Mouse (Mus musculus) MEL (cell line): ENCODE data around the gene Vpreb2. TPM values are rescaled to one million over a fixed set of nuclear protein-coding genes. Genes with fewer than 3 reads are reported as not detected.

Source experiments
- DNase-seq: peaks from one replicate; pipeline ENCODE4 v3.0.0; 2011; ENCODE audit warnings: low read depth, low spot score
- H3K27ac ChIP-seq: 2 replicates; pipeline ENCODE4 v1.5.1; 2012; ENCODE audit warnings: low read depth, mild to moderate bottlenecking, control low read depth, low read length, moderate library complexity; ENCODE audit not compliant: control insufficient read depth
- H3K27me3 ChIP-seq, 2 experiments: fragments of 150-350 bp in 1 of 2; sonication (generic) in 1 of 2; 2 replicates each; pipeline ENCODE4 v1.6.1; 2012; ENCODE audit warnings: low read length in 2 of 2, mild to moderate bottlenecking in 2 of 2, improper control_type of control experiment in 1 of 2, moderate library complexity in 1 of 2; ENCODE audit not compliant: insufficient read depth in 2 of 2, control insufficient read depth in 1 of 2
- H3K36me3 ChIP-seq, 2 experiments: 2 replicates each; pipeline ENCODE4 v1.6.1; 2012 to 2014; ENCODE audit warnings: low read length in 2 of 2, improper control_type of control experiment in 1 of 2, inconsistent platforms in 1 of 2, mild to moderate bottlenecking in 1 of 2; ENCODE audit not compliant: insufficient read depth in 2 of 2, control insufficient read depth in 1 of 2
- H3K4me1 ChIP-seq, 2 experiments: fragments of 150-350 bp in 1 of 2; sonication (generic) in 1 of 2; 2 replicates each; pipeline ENCODE4 v1.6.1; 2012; ENCODE audit warnings: low read length in 2 of 2, improper control_type of control experiment in 1 of 2, mild to moderate bottlenecking in 1 of 2; ENCODE audit not compliant: insufficient read depth in 2 of 2, control insufficient read depth in 1 of 2
- H3K4me3 ChIP-seq, 2 experiments: fragments of 150-350 bp in 1 of 2; sonication (generic) in 1 of 2; 2 replicates each; pipeline ENCODE4 v1.5.1; 2012; ENCODE audit warnings: low read depth in 2 of 2, low read length in 2 of 2, mild to moderate bottlenecking in 2 of 2, moderate library complexity in 2 of 2, control low read depth in 1 of 2, improper control_type of control experiment in 1 of 2; ENCODE audit not compliant: control insufficient read depth in 1 of 2, insufficient read depth in 1 of 2
- H3K79me2 ChIP-seq: 2 replicates; pipeline ENCODE4 v1.6.1; 2012; ENCODE audit warnings: mild to moderate bottlenecking, low read length, moderate library complexity; ENCODE audit not compliant: control insufficient read depth, poor library complexity, insufficient read depth
- H3K9ac ChIP-seq: 2 replicates; pipeline ENCODE4 v1.6.1; 2012; ENCODE audit warnings: low read depth, mild to moderate bottlenecking, control low read depth, low read length, moderate library complexity; ENCODE audit not compliant: control insufficient read depth, poor library complexity, severe bottlenecking
- H3K9me3 ChIP-seq: fragments of 150-350 bp; sonication (generic); replicated peaks from 2 replicates; pipeline ENCODE4 v1.6.1; 2012; ENCODE audit warnings: mild to moderate bottlenecking, low read length, improper control_type of control experiment, moderate library complexity; ENCODE audit not compliant: insufficient read depth
- BHLHE40 ChIP-seq: IDR thresholded peaks from 2 replicates; pipeline ENCODE4 v1.6.1; 2012; ENCODE audit warnings: low read depth, mild to moderate bottlenecking, inconsistent platforms, low read length, improper control_type of control experiment, borderline replicate concordance
- ETS1 ChIP-seq: IDR thresholded peaks from 2 replicates; pipeline ENCODE4 v1.6.1; 2012; ENCODE audit warnings: low read depth, mild to moderate bottlenecking, inconsistent platforms, low read length, improper control_type of control experiment, moderate library complexity
- GABPA ChIP-seq: IDR thresholded peaks from 2 replicates; pipeline ENCODE4 v1.6.1; 2012; ENCODE audit warnings: low read depth, mild to moderate bottlenecking, inconsistent platforms, low read length, improper control_type of control experiment, moderate library complexity
- GATA1 ChIP-seq: IDR thresholded peaks from 2 replicates; pipeline ENCODE4 v1.6.1; 2011; ENCODE audit warnings: low read depth, low read length, improper control_type of control experiment
- JUND ChIP-seq: IDR thresholded peaks from 2 replicates; pipeline ENCODE4 v1.6.1; 2011; ENCODE audit warnings: low read depth, mild to moderate bottlenecking, improper control_type of control experiment, low read length
- MAX ChIP-seq: IDR thresholded peaks from 2 replicates; pipeline ENCODE4 v1.6.1; 2011; ENCODE audit warnings: low read length, improper control_type of control experiment
- MAZ ChIP-seq: IDR thresholded peaks from 2 replicates; pipeline ENCODE4 v1.6.1; 2012; ENCODE audit warnings: low read depth, mild to moderate bottlenecking, inconsistent platforms, low read length, improper control_type of control experiment
- MXI1 ChIP-seq: IDR thresholded peaks from 2 replicates; pipeline ENCODE4 v1.6.1; 2011; ENCODE audit warnings: mild to moderate bottlenecking, low read depth, low read length, improper control_type of control experiment
- MYB ChIP-seq: IDR thresholded peaks from 2 replicates; pipeline ENCODE4 v1.6.1; 2011; ENCODE audit warnings: mild to moderate bottlenecking, low read depth, low read length, improper control_type of control experiment
- MYC ChIP-seq: IDR thresholded peaks from 2 replicates; pipeline ENCODE4 v1.6.1; 2011; ENCODE audit warnings: low read depth, mild to moderate bottlenecking, low read length, improper control_type of control experiment, moderate library complexity
- NELFE ChIP-seq: IDR thresholded peaks from 2 replicates; pipeline ENCODE4 v1.6.1; 2011; ENCODE audit warnings: low read depth, low read length, improper control_type of control experiment
- POLR2A ChIP-seq, 2 experiments: IDR thresholded peaks; 2 replicates each; pipeline ENCODE4 v1.6.1; 2011 to 2012; ENCODE audit warnings: low read length in 2 of 2, mild to moderate bottlenecking in 2 of 2, control low read depth in 1 of 2, improper control_type of control experiment in 1 of 2, low read depth in 1 of 2, moderate library complexity in 1 of 2; ENCODE audit not compliant: control insufficient read depth in 1 of 2, insufficient read depth in 1 of 2, poor library complexity in 1 of 2
- POLR2AphosphoS5 ChIP-seq: IDR thresholded peaks from 2 replicates; pipeline ENCODE4 v1.6.1; 2012; ENCODE audit warnings: low read depth, borderline replicate concordance, mild to moderate bottlenecking, inconsistent platforms, low read length, moderate library complexity, mixed read lengths
- RAD21 ChIP-seq: IDR thresholded peaks from 2 replicates; pipeline ENCODE4 v1.6.1; 2011; ENCODE audit warnings: mild to moderate bottlenecking, low read depth, low read length, improper control_type of control experiment
- SIN3A ChIP-seq: IDR thresholded peaks from 2 replicates; pipeline ENCODE4 v1.6.1; 2012; ENCODE audit warnings: low read length, improper control_type of control experiment, inconsistent platforms
- TBP ChIP-seq: IDR thresholded peaks from 2 replicates; pipeline ENCODE4 v1.8.0; 2011; ENCODE audit warnings: low read depth, low read length, improper control_type of control experiment
- USF2 ChIP-seq, 2 experiments: IDR thresholded peaks; 2 replicates each; pipeline ENCODE4 v1.6.1; 2011 to 2012; ENCODE audit warnings: improper control_type of control experiment in 2 of 2, low read length in 2 of 2, borderline replicate concordance in 1 of 2, inconsistent platforms in 1 of 2, low read depth in 1 of 2, mild to moderate bottlenecking in 1 of 2; ENCODE audit not compliant: insufficient read depth in 1 of 2
- ZKSCAN1 ChIP-seq: IDR thresholded peaks from 2 replicates; pipeline ENCODE4 v1.6.1; 2012; ENCODE audit warnings: low read depth, mild to moderate bottlenecking, inconsistent platforms, low read length, improper control_type of control experiment, moderate library complexity
- ZMIZ1 ChIP-seq: IDR thresholded peaks from 2 replicates; pipeline ENCODE4 v1.6.1; 2012; ENCODE audit warnings: low read depth, mild to moderate bottlenecking, inconsistent platforms, low read length, improper control_type of control experiment, moderate library complexity
- ZNF384 ChIP-seq: IDR thresholded peaks from 2 replicates; pipeline ENCODE4 v1.6.1; 2012; ENCODE audit warnings: low read depth, mild to moderate bottlenecking, inconsistent platforms, low read length, improper control_type of control experiment
- polyA plus RNA-seq, 2 experiments: library from polyadenylated mRNA; stranded (reverse) in 1 of 2; unstranded in 1 of 2; fragments of >175 nt in 1 of 2; fragments of >200 nt in 1 of 2; gene quantifications; 2 replicates each; pipeline versions ENCODE4 v1.2.1 to v1.2.4; 2012; ENCODE audit warnings: low replicate concordance in 2 of 2, low read depth in 1 of 2; ENCODE audit not compliant: insufficient read length in 2 of 2, insufficient read depth in 1 of 2, missing spikeins in 1 of 2
- total RNA-seq: library from RNA; depleted of rRNA; stranded (reverse); fragments of 300-350 nt; gene quantifications from 2 replicates; pipeline ENCODE4 v1.2.3, GENCODE M21; 2012

Gene Vpreb2
- total and polyA plus RNA-seq, 3 experiments: not detected

DNA sequence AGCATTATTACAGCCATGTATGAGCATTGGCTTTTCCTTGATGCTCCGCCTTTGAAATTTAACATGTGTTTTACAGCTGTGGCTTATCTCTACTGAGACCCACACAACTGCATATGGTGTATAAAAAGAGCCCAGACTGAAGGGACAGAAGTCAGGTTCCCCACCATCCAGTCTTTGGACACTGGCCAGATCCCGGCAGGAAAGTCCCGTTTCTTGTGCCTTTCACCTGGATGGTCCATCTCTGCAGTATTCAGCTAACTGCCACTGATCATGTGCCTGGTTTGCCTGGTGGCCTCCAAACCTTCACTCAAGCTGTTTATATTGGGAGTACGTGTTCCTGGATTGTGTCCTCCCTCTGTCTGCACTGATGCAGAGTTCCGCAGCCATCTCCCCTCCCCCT is 4.0 kb downstream of the Vpreb2 start:
- Histone ChIP-seq H3K4me3 (no peak overlapping the region), H3K9me3 (no peaks in the 10 kb centered on the region)

DNA sequence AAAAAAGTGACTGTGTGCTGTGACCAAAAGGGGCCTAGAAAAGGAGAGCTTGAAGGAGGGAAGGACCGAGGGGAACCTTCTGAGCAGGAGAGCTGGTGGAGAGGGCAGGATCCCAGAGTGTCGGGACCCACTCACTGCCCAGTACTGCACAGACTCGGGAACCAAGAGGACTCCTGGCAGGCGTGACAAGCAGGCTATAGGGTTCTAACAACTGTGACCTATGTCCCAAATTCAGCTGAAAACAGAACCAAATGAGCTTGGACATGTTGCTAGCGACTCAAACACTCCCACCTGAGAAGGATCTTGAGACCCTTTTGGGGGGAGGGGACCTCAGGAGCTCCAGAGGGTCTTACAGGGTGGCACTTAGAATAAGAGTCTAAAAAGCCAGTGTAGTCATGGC is 4.8 kb downstream of the Vpreb2 start:
- TF ChIP-seq ETS1 (no peak), GATA1 (no peak), SIN3A (no peak), MYC (no peak), BHLHE40 (no peak), ZNF384 (no peak), USF2 (IDR thresholded peaks at IDR 0.05; ENCODE audit: borderline replicate concordance in 1 of 2, insufficient read depth in 1 of 2, low read depth in 1 of 2, low read length in 2 of 2) (no peak), ZMIZ1 (no peak), TBP (no peak), MXI1 (no peak), RAD21 (no peak), MAZ (no peak), NELFE (no peak), POLR2AphosphoS5 (no peak), JUND (no peak), GABPA (no peak)
- TF ChIP-seq, all 39 proteins: peak for 0
- Histone ChIP-seq H3K4me3 (no peak overlapping the region), H3K9ac (no peak overlapping the region), H3K9me3 (no peaks in the 10 kb centered on the region), H3K27ac (no peak overlapping the region), H3K4me1 (peaks cover 0 to 5% of the 10 kb centered on the region in 2 experiments; a peak in 2 of 4 replicates), H3K36me3 (no peaks in the 10 kb centered on the region), H3K79me2 (no peaks in the 10 kb centered on the region), H3K27me3 (no peaks in the 10 kb centered on the region)
- DNase-seq: no peak

More for the DNA sequence above, 4.0 kb downstream of the Vpreb2 start:
- Histone ChIP-seq H3K9ac (no peak overlapping the region), H3K27ac (no peak overlapping the region), H3K27me3 (no peaks in the 10 kb centered on the region), H3K79me2 (no peaks in the 10 kb centered on the region), H3K36me3 (no peaks in the 10 kb centered on the region), H3K4me1 (peaks cover 0 to 5% of the 10 kb centered on the region in 2 experiments; a peak in 2 of 4 replicates)
- TF ChIP-seq ZKSCAN1 (no peak), ZNF384 (no peak), MAX (no peak), POLR2A (IDR thresholded peaks at IDR 0.05; ENCODE audit: control insufficient read depth in 1 of 2, insufficient read depth in 1 of 2, low read depth in 1 of 2, low read length in 2 of 2, poor library complexity in 1 of 2) (no peak), MYB (no peak)
- DNase-seq: no peak
